Mouse (Mus musculus) heart, embryonic 15.5 days (tissue): ENCODE data around the gene Rgs12. TPM values are rescaled to one million over a fixed set of nuclear protein-coding genes. Genes with fewer than 3 reads are reported as not detected.

Experiments used
- ATAC-seq: fragments of 200-750 bp; cut with Nextera tagmentation; replicated peaks from 2 replicates; pipeline ENCODE4 v1.8.0; 2017; ENCODE audit warnings: low read depth, moderate TSS enrichment; ENCODE audit not compliant: insufficient number of reproducible peaks, insufficient read depth, low FRiP score
- H3K27ac ChIP-seq: fragments of 300-500 bp; sonication (generic); 2 replicates; pipeline ENCODE4 v1.5.1; 2015; ENCODE audit warnings: mild to moderate bottlenecking, inconsistent platforms
- H3K27me3 ChIP-seq: fragments of 300-500 bp; sonication (generic); 2 replicates; pipeline ENCODE4 v1.6.1; 2015; ENCODE audit warnings: inconsistent platforms
- H3K36me3 ChIP-seq: fragments of 300-500 bp; sonication (generic); 2 replicates; pipeline ENCODE4 v1.6.1; 2015; ENCODE audit warnings: mild to moderate bottlenecking, inconsistent platforms
- H3K4me1 ChIP-seq: fragments of 300-500 bp; sonication (generic); replicated peaks from 2 replicates; pipeline ENCODE4 v1.6.1; 2015; ENCODE audit warnings: inconsistent platforms
- H3K4me2 ChIP-seq: fragments of 300-500 bp; sonication (generic); 2 replicates; pipeline ENCODE4 v1.6.1; 2015; ENCODE audit warnings: inconsistent platforms, mild to moderate bottlenecking, moderate library complexity
- H3K4me3 ChIP-seq: fragments of 300-500 bp; sonication (generic); 2 replicates; pipeline ENCODE4 v1.5.1; 2015; ENCODE audit warnings: mild to moderate bottlenecking, inconsistent platforms
- H3K9ac ChIP-seq: fragments of 300-500 bp; sonication (generic); 2 replicates; pipeline ENCODE4 v1.6.1; 2015; ENCODE audit warnings: mild to moderate bottlenecking, inconsistent platforms
- H3K9me3 ChIP-seq: fragments of 300-500 bp; sonication (generic); replicated peaks from 2 replicates; pipeline ENCODE4 v1.6.1; 2016; ENCODE audit warnings: inconsistent platforms
- WGBS: fragments of 180-500 bp; shearing (Covaris S2); methylation state at CpG from one replicate; pipeline ENCODE4 v1.1.7; 2015; ENCODE audit warnings: mixed read lengths; 5-methylcytosine and 5-hydroxymethylcytosine counted together
- polyA plus RNA-seq: library from polyadenylated mRNA; unstranded; fragments of >200 nt; fragmentation: Nextera tagmentation; extraction: Ambion mirVana; gene quantifications from 2 replicates; pipeline ENCODE4 v1.2.1, GENCODE M21; 2015

Gene Rgs12
- polyA plus RNA-seq, 1 experiment from 2014 or later: 28.7 TPM

GRCm38 (mm10) chr5:34910504-34910815 lies 38.8 kb upstream of the Rgs12 start:
- no peak overlapping the region for H3K9ac ChIP-seq
- H3K4me2 ChIP-seq: no peak overlapping the region
- H3K9me3 ChIP-seq: no peaks in the 10 kb centered on the region
- peaks cover 12% of the 10 kb centered on the region for H3K4me1 ChIP-seq
- H3K27ac ChIP-seq: no peak overlapping the region
- ATAC-seq: no peak
- H3K4me3 ChIP-seq: no peak overlapping the region
- peaks cover 21% of the 10 kb centered on the region for H3K36me3 ChIP-seq
- H3K27me3 ChIP-seq: no peaks in the 10 kb centered on the region
- 86% methylated on average over 4 of the region's 4 CpGs for WGBS

DNA sequence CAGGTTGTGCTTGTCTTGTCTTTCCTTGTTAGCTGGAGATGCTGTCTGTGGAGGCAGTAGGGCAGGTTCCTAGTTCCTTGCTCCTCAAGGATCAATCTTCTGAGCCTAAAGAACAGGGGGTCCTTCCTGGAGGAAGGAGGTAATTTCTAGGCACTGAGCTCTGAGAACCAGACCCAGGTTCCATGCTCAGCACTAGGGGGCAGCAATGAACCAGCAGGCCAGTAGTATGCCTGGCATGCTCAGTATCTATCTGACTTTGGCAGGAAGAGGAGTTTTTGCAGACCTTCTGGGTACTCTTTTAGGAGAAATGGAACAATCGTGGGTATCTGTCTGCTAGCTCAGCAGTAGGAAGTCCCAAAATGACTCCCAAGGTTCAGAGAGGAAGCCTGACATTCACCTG lies 33.4 kb upstream of the Rgs12 start:
- WGBS: 2% methylated on average over 1 of the region's 1 CpGs
- Histone ChIP-seq H3K27me3 (no peaks in the 10 kb centered on the region), H3K4me1 (peaks cover 11% of the 10 kb centered on the region), H3K4me2 (no peak overlapping the region), H3K9ac (no peak overlapping the region), H3K36me3 (no peaks in the 10 kb centered on the region), H3K9me3 (no peaks in the 10 kb centered on the region), H3K27ac (peak overlapping the region; percentile 40; the same call in 1 of the 2 replicates), H3K4me3 (no peak overlapping the region)
- 0 out of 2 replicates have a peak, but pooled peaks have one; percentile 44 for ATAC-seq

DNA sequence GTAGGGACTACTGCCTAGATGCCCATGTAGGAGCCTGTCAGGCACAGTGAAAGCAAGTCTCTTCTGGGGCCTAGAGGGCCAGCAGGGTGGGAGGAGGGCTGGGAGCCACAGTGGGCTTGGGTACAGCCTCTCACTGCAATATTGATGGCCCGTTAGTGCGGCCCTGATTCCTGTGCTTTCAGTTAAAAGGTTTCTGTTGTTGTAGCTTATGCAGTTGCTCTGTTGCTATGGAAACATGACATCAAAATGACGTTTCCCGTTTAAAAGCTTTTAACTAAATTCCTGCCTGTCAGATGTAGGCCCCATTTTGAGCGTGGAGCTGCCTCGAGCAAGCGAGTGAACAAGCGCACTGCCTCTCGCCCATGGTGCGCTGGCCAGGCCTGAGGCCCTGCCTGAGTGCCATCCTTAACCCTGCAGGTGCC lies 32.0 kb upstream of the Rgs12 start:
- no peaks in the 10 kb centered on the region for H3K36me3 ChIP-seq
- peaks cover 11% of the 10 kb centered on the region for H3K4me1 ChIP-seq
- H3K4me2 ChIP-seq: no peak overlapping the region
- no peaks in the 10 kb centered on the region for H3K9me3 ChIP-seq
- no peaks in the 10 kb centered on the region for H3K27me3 ChIP-seq
- H3K4me3 ChIP-seq: no peak overlapping the region
- WGBS: 78% methylated on average over 10 of the region's 10 CpGs
- no peak overlapping the region for H3K27ac ChIP-seq
- ATAC-seq: no peak
- H3K9ac ChIP-seq: no peak overlapping the region

DNA sequence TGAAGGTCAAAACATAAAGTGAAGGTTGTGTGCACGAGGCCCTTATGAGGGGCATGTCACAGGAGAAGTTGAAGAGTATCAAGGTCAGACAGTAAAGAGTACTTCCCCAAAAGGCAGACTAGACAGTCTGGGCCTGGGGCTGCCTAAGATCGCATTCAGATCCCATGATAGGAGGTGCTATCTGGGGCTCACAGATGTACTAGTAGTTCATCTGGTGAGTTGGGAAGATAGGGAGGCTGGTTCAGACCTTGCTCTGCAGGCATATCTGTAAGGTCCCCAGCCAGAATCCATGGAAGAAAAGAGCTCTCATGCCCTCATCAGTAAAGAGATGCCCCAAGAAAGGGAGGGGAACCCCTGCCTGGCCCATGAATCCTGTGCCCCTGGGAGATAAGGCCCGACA lies 30.5 kb upstream of the Rgs12 start:
- H3K4me1 ChIP-seq: peaks cover 11% of the 10 kb centered on the region
- no peak overlapping the region for H3K27ac ChIP-seq
- H3K27me3 ChIP-seq: no peaks in the 10 kb centered on the region
- no peak overlapping the region for H3K4me3 ChIP-seq
- no peak overlapping the region for H3K4me2 ChIP-seq
- WGBS: 69% methylated on average over 3 of the region's 3 CpGs
- H3K9ac ChIP-seq: no peak overlapping the region
- ATAC-seq: no peak
- no peaks in the 10 kb centered on the region for H3K36me3 ChIP-seq
- no peaks in the 10 kb centered on the region for H3K9me3 ChIP-seq

- H3K4me2 ChIP-seq: no peak overlapping the region
- WGBS: 68% methylated on average over 6 of the region's 6 CpGs
Observed at GRCm38 (mm10) chr5:34922531-34922930, 26.7 kb upstream of the Rgs12 start.

GRCm38 (mm10) chr5:34923920-34924319 lies 25.3 kb upstream of the Rgs12 start:
- H3K36me3 ChIP-seq: no peaks in the 10 kb centered on the region
- ATAC-seq: no peak
- 81% methylated on average over 4 of the region's 4 CpGs for WGBS

More at GRCm38 (mm10) chr5:34922531-34922930, 26.7 kb upstream of the Rgs12 start:
- Histone ChIP-seq H3K9me3 (no peaks in the 10 kb centered on the region), H3K27me3 (no peaks in the 10 kb centered on the region), H3K4me1 (no peaks in the 10 kb centered on the region; the same call in 1 of the 2 replicates), H3K36me3 (no peaks in the 10 kb centered on the region), H3K27ac (no peak overlapping the region), H3K4me3 (no peak overlapping the region), H3K9ac (no peak overlapping the region)
- ATAC-seq: no peak

DNA sequence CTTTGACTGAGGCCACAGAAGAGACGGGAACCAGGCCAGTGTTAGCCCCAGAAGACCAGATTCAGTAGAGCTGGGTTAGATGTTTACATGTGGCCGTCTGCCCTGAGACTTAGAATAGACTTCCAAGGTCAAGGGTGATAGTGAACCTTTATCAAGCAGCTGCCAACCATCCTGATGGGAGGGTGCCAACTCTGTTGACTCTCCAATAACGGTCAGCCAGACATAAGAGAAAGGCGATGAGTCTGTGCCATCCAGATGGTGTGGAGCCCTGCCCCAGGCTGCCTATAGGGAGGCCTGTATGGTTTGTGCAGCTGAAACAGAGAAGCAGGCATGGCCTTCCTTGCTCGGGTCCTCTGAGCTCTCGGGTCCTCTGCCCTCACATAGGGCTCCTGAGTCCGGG lies 24.7 kb upstream of the Rgs12 start:
- H3K4me2 ChIP-seq: no peak overlapping the region
- H3K27ac ChIP-seq: no peak overlapping the region
- no peak for ATAC-seq
- H3K9me3 ChIP-seq: no peaks in the 10 kb centered on the region
- H3K27me3 ChIP-seq: no peaks in the 10 kb centered on the region
- 76% methylated on average over 7 of the region's 7 CpGs for WGBS
- H3K36me3 ChIP-seq: no peaks in the 10 kb centered on the region
- no peak overlapping the region for H3K4me3 ChIP-seq
- H3K4me1 ChIP-seq: no peaks in the 10 kb centered on the region
- no peak overlapping the region for H3K9ac ChIP-seq

More at GRCm38 (mm10) chr5:34923920-34924319, 25.3 kb upstream of the Rgs12 start:
- Histone ChIP-seq H3K27ac (no peak overlapping the region), H3K9ac (no peak overlapping the region), H3K4me1 (no peaks in the 10 kb centered on the region), H3K4me2 (no peak overlapping the region), H3K4me3 (no peak overlapping the region), H3K9me3 (no peaks in the 10 kb centered on the region), H3K27me3 (no peaks in the 10 kb centered on the region)

DNA sequence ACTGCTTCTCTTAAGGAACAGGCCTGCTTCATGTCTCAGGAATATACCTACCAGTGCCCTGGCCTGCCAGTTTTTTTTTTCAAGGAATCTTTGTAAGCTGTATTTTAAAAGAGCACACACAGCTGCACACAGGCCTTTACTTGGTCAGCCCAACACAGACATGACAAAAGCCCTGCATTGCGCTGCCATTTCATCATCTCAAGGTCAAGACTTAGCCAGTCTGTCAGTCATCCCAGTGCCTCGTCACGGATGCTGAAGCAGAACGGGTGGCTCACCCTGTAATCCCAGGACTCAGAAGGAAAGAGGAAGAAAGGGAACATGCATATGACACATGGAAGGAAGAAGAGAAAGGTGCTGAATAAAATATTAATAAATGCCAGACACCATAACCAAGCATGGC lies 21.6 kb upstream of the Rgs12 start:
- H3K27ac ChIP-seq: no peak overlapping the region
- ATAC-seq: no peak
- no peaks in the 10 kb centered on the region for H3K36me3 ChIP-seq
- H3K4me2 ChIP-seq: no peak overlapping the region
- H3K9ac ChIP-seq: no peak overlapping the region
- H3K9me3 ChIP-seq: no peaks in the 10 kb centered on the region
- H3K4me3 ChIP-seq: no peak overlapping the region
- H3K27me3 ChIP-seq: no peaks in the 10 kb centered on the region
- peaks cover 17% of the 10 kb centered on the region for H3K4me1 ChIP-seq
- 82% methylated on average over 4 of the region's 4 CpGs for WGBS

DNA sequence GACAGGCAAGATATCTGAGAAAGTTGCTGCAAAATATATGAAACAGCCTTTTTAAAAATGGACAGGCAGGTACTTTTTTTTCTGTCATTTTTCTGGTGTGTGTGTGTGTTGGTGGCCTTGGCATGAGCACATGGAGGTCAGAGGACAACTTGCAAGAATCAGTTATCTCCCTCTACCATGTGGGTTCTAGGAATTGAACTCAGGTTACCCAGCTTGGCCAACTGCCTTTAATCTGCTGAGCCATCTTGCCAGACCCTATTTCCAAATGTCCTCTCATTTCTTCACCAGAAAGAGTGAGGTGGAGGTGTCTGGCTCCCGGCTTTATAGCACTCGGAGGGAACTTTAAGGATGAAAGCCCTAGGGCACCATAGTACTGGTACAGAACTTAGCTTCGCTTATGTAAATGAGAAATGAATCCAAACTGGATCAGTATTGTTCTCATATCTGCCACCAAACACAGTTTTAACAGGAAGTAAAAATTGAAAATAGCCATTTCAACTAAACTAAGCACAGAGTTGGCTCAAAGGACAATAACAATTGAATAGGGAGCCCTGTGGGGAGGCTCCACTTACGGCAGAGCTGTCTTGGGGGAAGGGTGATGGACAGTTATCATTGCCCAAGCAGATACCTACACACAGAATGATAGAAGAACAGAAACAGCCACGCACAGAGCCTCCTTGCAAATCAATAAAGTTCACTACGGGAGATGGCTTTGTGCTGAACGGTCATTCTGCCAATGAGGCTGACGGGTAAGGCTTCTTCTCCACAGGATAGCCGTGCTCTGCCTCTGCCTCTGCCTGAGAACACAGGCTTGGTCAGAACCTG lies 18.9 kb upstream of the Rgs12 start:
- no peak overlapping the region for H3K27ac ChIP-seq
- no peak overlapping the region for H3K4me2 ChIP-seq
- H3K4me3 ChIP-seq: no peak overlapping the region
- no peak for ATAC-seq
- no peak overlapping the region for H3K9ac ChIP-seq
- 89% methylated on average over 9 of the region's 9 CpGs for WGBS
- no peaks in the 10 kb centered on the region for H3K9me3 ChIP-seq
- peaks cover 17% of the 10 kb centered on the region for H3K4me1 ChIP-seq
- no peaks in the 10 kb centered on the region for H3K36me3 ChIP-seq
- H3K27me3 ChIP-seq: no peaks in the 10 kb centered on the region

DNA sequence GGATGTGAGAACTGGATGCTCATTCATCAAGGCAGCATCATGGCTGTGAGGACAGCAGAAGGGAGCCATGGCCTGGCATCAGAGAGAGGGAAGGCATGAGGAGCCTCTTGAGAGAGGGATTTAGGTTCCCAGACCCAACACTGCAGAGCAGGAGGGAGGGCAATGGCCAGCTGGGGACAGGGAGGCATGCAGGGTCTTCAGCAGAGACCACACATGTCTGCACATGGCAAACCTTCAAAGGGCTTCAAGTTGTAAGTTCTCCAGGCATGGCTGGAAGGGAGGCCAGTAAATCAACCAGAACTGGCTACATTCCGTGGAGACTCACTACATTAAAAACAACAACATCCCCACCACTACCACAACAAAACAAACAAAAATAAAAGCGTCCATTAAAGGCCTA lies 18.2 kb upstream of the Rgs12 start:
- no peak for ATAC-seq
- Histone ChIP-seq H3K9ac (no peak overlapping the region), H3K36me3 (no peaks in the 10 kb centered on the region), H3K9me3 (no peaks in the 10 kb centered on the region), H3K27ac (no peak overlapping the region), H3K27me3 (no peaks in the 10 kb centered on the region), H3K4me2 (no peak overlapping the region), H3K4me3 (no peak overlapping the region), H3K4me1 (peaks cover 17% of the 10 kb centered on the region)
- whole genome bisulfite sequencing: 63% methylated on average over 2 of the region's 2 CpGs

- ATAC-seq: no peak
- H3K4me3 ChIP-seq: no peak overlapping the region
- H3K27me3 ChIP-seq: no peaks in the 10 kb centered on the region
- H3K27ac ChIP-seq: peak overlapping the region; percentile 75
- H3K36me3 ChIP-seq: no peaks in the 10 kb centered on the region
- no peak overlapping the region for H3K9ac ChIP-seq
- H3K4me1 ChIP-seq: peaks cover 17% of the 10 kb centered on the region
- peak overlapping the region; percentile 10; the same call in 1 of the 2 replicates for H3K4me2 ChIP-seq
- no peaks in the 10 kb centered on the region for H3K9me3 ChIP-seq
- WGBS: 30% methylated on average over 11 of the region's 11 CpGs
Observed at GRCm38 (mm10) chr5:34931516-34932457, 17.5 kb upstream of the Rgs12 start.
